8 mouse cellular contexts compared by ENCODE assay signal in the genomic region with DNA sequence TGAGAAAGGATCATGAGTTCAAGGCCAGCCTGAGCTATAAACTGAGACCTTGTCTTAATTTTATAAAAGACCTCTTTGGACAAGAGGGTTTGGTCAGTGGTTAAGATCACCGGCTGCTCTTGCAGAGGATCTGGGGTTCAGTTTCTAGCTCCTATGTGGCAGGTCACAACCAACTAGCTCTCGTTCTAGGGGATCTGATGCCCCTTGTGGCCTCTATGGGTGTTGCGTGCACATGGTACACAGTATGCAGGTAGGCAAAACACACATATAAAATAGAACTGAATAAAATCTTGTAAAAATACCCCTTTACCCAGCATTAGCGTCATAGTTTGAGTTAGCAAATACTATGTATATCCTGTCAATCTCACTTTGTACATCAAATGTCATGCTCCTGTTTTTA. TPM values are rescaled to one million over a fixed set of nuclear protein-coding genes. Genes with fewer than 3 reads are reported as not detected.
DNase-seq lines count a peak whose midpoint lies in the region; ATAC-seq and TF ChIP-seq lines count a peak whose summit lies in the region.

No protein-coding gene starts in this region.

- DNase-seq in hindbrain, embryonic 10.5 days (ENCODE audit: low spot score) = peak; percentile 19
- DNase-seq in lung, postnatal 0 days (ENCODE audit: low spot score) = no peak
- DNase-seq in midbrain, embryonic 11.5 days (ENCODE audit: low spot score, missing footprints) = no peak
- no peak for DNase-seq in ovary, postnatal 36 days (ENCODE audit: low spot score)
- DNase-seq in retina, postnatal 1 day = no peak

- no peak for TF ChIP-seq EP300 in lung, postnatal 0 days (IDR thresholded peaks at IDR 0.05)

- 79% methylated on average over 4 of the region's 4 CpGs for WGBS in hindbrain, embryonic 10.5 days
- 82% methylated on average over 4 of the region's 4 CpGs for WGBS in hindbrain, embryonic 12.5 days
- 78% methylated on average over 4 of the region's 4 CpGs for WGBS in lung, postnatal 0 days
- 81% methylated on average over 4 of the region's 4 CpGs for whole genome bisulfite sequencing in midbrain, embryonic 11.5 days

- peaks cover 31% of the 10 kb centered on the region for H3K4me1 ChIP-seq in hindbrain, embryonic 10.5 days (replicated peaks)
- peaks cover 16% of the 10 kb centered on the region; the same call in 1 of the 2 replicates for H3K4me1 ChIP-seq in hindbrain, embryonic 12.5 days
- peaks cover 10% of the 10 kb centered on the region; the same call in 1 of the 2 replicates for H3K4me1 ChIP-seq in lung, postnatal 0 days (ENCODE audit: insufficient read depth, low read depth, low read length)
- H3K4me1 ChIP-seq in midbrain, embryonic 11.5 days (ENCODE audit: control insufficient read depth, insufficient read depth, low read length) = peaks cover 9% of the 10 kb centered on the region

- H3K27me3 ChIP-seq in hindbrain, embryonic 10.5 days (ENCODE audit: insufficient read depth, poor library complexity, severe bottlenecking) = peaks cover 11% of the 10 kb centered on the region; the same call in 1 of the 2 replicates
- H3K27me3 ChIP-seq in hindbrain, embryonic 12.5 days = no peaks in the 10 kb centered on the region
- no peaks in the 10 kb centered on the region for H3K27me3 ChIP-seq in lung, postnatal 0 days (replicated peaks; ENCODE audit: insufficient read depth, low read length)
- H3K27me3 ChIP-seq in midbrain, embryonic 11.5 days (ENCODE audit: control insufficient read depth, insufficient read depth, low read length) = no peaks in the 10 kb centered on the region

- no peak overlapping the region for H3K4me3 ChIP-seq in hindbrain, embryonic 10.5 days
- H3K4me3 ChIP-seq in hindbrain, embryonic 12.5 days = no peak overlapping the region
- no peak overlapping the region for H3K4me3 ChIP-seq in lung, postnatal 0 days (ENCODE audit: low read depth, low read length)
- H3K4me3 ChIP-seq in midbrain, embryonic 11.5 days (ENCODE audit: low read depth, low read length) = no peak overlapping the region

- peak; percentile 66 for TF ChIP-seq CTCF in lung, postnatal 0 days (IDR thresholded peaks at IDR 0.05)

- no peak overlapping the region for H3K27ac ChIP-seq in hindbrain, embryonic 10.5 days
- no peak overlapping the region for H3K27ac ChIP-seq in hindbrain, embryonic 12.5 days
- no peak overlapping the region for H3K27ac ChIP-seq in lung, postnatal 0 days (ENCODE audit: low read length)
- H3K27ac ChIP-seq in midbrain, embryonic 11.5 days (ENCODE audit: low read depth, low read length) = no peak overlapping the region

- peaks cover 6% of the 10 kb centered on the region; the same call in 1 of the 2 replicates for H3K9me3 ChIP-seq in hindbrain, embryonic 10.5 days
- no peaks in the 10 kb centered on the region for H3K9me3 ChIP-seq in hindbrain, embryonic 12.5 days (replicated peaks)
- no peaks in the 10 kb centered on the region for H3K9me3 ChIP-seq in lung, postnatal 0 days (ENCODE audit: low read length)
- H3K9me3 ChIP-seq in midbrain, embryonic 11.5 days (ENCODE audit: control insufficient read depth, low read length) = no peaks in the 10 kb centered on the region

- H3K36me3 ChIP-seq in hindbrain, embryonic 10.5 days = no peaks in the 10 kb centered on the region
- no peaks in the 10 kb centered on the region for H3K36me3 ChIP-seq in hindbrain, embryonic 12.5 days
- H3K36me3 ChIP-seq in lung, postnatal 0 days (ENCODE audit: insufficient read depth, low read length) = no peaks in the 10 kb centered on the region
- H3K36me3 ChIP-seq in midbrain, embryonic 11.5 days (ENCODE audit: control insufficient read depth, insufficient read depth, low read length) = no peaks in the 10 kb centered on the region

- no peak for ATAC-seq in hindbrain, embryonic 12.5 days (ENCODE audit: low FRiP score)
- ATAC-seq in CD4-positive, CD25-positive, alpha-beta regulatory T cell, adult 4 months = peak; percentile 47
- ATAC-seq in common myeloid progenitor, adult 5-6 weeks (replicated peaks; ENCODE audit: low read depth, poor library complexity, severe bottlenecking) = peak; percentile 54; the same call in 1 of the 2 replicates
- no peak for ATAC-seq in lung, postnatal 0 days
- no peak for ATAC-seq in midbrain, embryonic 11.5 days (ENCODE audit: low FRiP score)

- H3K4me2 ChIP-seq in hindbrain, embryonic 12.5 days (replicated peaks) = no peak overlapping the region
- no peak overlapping the region for H3K4me2 ChIP-seq in lung, postnatal 0 days (replicated peaks; ENCODE audit: low read depth, low read length)
- no peak overlapping the region for H3K4me2 ChIP-seq in midbrain, embryonic 11.5 days

- no peak overlapping the region for H3K9ac ChIP-seq in hindbrain, embryonic 12.5 days
- no peak overlapping the region for H3K9ac ChIP-seq in lung, postnatal 0 days (replicated peaks; ENCODE audit: low read depth)
- no peak overlapping the region for H3K9ac ChIP-seq in midbrain, embryonic 11.5 days (ENCODE audit: low read length)

RNA-seq across cellular contexts. Expression of gene Hhat, which starts 19.4 kb away (rescaled TPM):
- 8.1 and 8.9 TPM in 2 replicates for polyA plus RNA-seq in hindbrain, embryonic 10.5 days (2016; fragmentation: Nextera tagmentation; extraction: Ambion mirVana)
- 5.9 and 7.8 TPM in 2 replicates for polyA plus RNA-seq in hindbrain, embryonic 12.5 days (2016; fragmentation: Nextera tagmentation; extraction: Ambion mirVana)
- 1 to 10 TPM; 2.9 to 3.7 TPM for polyA plus RNA-seq in CD4-positive, CD25-positive, alpha-beta regulatory T cell, adult 4 months (2017; shearing (Covaris generic))
- 3.4 and 7.1 TPM in 2 replicates for total RNA-seq in common myeloid progenitor, adult 5-6 weeks (2017)
- 2.4 and 3.5 TPM in 2 replicates for polyA plus RNA-seq in lung, postnatal 0 days (2015; fragmentation: Nextera tagmentation; extraction: Ambion mirVana)
- 7.4 and 11.0 TPM in 2 replicates for polyA plus RNA-seq in midbrain, embryonic 11.5 days (2014; fragmentation: Nextera tagmentation; extraction: Ambion mirVana)

Comparison
In these comparisons a context has a peak if more than half of its experiments do, and no peak if none do; other contexts are left out.
1. ATAC-seq: peak in CD4-positive, CD25-positive, alpha-beta regulatory T cell, adult 4 months (single experiment) and common myeloid progenitor, adult 5-6 weeks (single experiment); none in hindbrain, embryonic 12.5 days (single experiment), lung, postnatal 0 days (single experiment) and midbrain, embryonic 11.5 days (single experiment).